Mouse (Mus musculus): ENCODE data around the gene Tmem132a.

GRCm38 (mm10) chr19:10880975-10881425, 11.3 kb upstream of the Tmem132a start:
- TF ChIP-seq CTCF (IDR thresholded peaks at IDR 0.05; ENCODE audit: extremely low read depth, insufficient read depth, low read length): no peak
- TF ChIP-seq POLR2A (IDR thresholded peaks at IDR 0.05; ENCODE audit: extremely low read depth, insufficient read depth, low read length): no peak
